Mouse (Mus musculus): Measurements from ENCODE around the gene Sptlc2. TPM values are rescaled to one million over a fixed set of nuclear protein-coding genes. Genes with fewer than 3 reads are reported as not detected.

Gene Sptlc2
- total RNA-seq (2014; rRNA removed) (32.8 and 38.0 TPM in 2 replicates), polyA plus RNA-seq (2015; fragmentation: Nextera tagmentation; extraction: Ambion mirVana) (86.9 and 88.7 TPM in 2 replicates)

DNA sequence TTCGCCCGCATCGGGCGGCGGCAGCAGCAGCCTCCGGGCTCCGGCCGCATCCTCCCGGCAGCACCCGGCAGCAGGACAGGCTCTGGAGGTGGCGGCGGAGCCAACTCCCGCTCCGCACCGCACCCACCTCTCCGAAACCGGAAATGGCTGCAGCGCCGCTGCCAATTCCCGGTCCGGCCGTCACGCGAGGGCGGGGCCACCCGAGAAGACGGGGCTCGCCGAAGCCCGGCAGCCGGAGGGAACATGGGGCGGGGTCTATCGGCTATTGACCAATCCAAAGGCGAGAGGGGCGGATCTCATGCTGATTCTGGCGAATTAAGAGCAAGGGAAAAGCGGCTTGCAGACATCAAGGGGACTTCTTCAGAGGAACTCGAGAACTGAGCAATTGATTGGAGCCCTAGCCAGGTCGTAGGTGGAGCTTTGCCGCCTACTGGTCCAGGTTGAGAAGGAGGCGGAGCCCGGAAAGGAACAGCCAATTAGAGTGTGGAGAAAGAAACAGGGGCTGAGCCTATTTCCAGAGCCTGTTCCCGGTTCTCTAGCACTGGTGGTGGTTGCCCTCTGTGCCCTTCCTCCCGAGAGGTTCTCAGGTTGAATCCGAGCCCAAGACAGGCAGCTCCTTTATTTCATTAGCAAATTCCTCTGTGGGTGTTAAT is at the start of gene Sptlc2:
Gene Sptlc2 (minus strand): TSS at position 234 of the 653 bp plus-strand sequence.
- Histone ChIP-seq H3K9ac (replicated peaks; ENCODE audit: low read length) (peak within 1 kb of the TSS; percentile 91), H3K9me3 (ENCODE audit: low read length) (no peaks in the 10 kb centered on the region), H3K4me1 (ENCODE audit: insufficient read depth, low read length) (peaks cover 14% of the 10 kb centered on the region), H3K27ac (peak within 1 kb of the TSS; percentile 86), H3K27me3 (ENCODE audit: insufficient read depth, low read length) (no peaks in the 10 kb centered on the region), H3K4me3 (ENCODE audit: low read length) (peak within 1 kb of the TSS; percentile 98), H3K4me2 (ENCODE audit: low read depth, low read length) (peak within 1 kb of the TSS; percentile 99), H3K36me3 (ENCODE audit: insufficient read depth, low read length) (no peaks in the 10 kb centered on the region)
- ATAC-seq (peak; percentile 99), DNase-seq (ENCODE audit: low spot score) (peak; percentile 99)
- peak; percentile 25 for TF ChIP-seq CTCF (IDR thresholded peaks at IDR 0.05; ENCODE audit: low read depth)
- under 1% methylated on average over 45 of the region's 45 CpGs for WGBS

DNA sequence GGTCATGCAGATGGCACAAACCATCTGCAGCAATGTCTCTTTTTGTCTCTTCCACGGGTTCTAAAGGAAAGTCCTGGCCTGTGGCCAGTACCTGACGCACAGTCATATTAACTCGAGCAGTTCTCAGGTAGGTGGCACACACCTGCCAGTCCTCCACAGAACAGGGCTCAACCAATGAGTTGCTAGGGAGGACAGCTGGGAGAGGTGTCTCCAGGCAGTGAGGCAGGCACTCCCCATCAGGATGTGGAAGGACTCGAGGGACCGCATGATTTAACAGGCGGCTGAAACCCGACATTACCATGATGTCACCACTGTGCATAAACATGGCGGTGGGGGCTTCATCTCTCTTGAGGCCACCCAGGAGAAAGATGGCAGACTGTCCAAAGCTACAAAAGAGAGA is 40.7 kb upstream of the Sptlc2 start:
- WGBS = 83% methylated on average over 8 of the region's 8 CpGs
- no peak overlapping the region for H3K4me2 ChIP-seq (ENCODE audit: low read depth, low read length)
- H3K9ac ChIP-seq (replicated peaks; ENCODE audit: low read length) = no peak overlapping the region
- ATAC-seq (0 out of 2 replicates have a peak, but pooled peaks have one; percentile 28), DNase-seq (ENCODE audit: low spot score) (no peak)
- H3K4me3 ChIP-seq (ENCODE audit: low read length) = no peak overlapping the region
- H3K27ac ChIP-seq = no peak overlapping the region
- no peaks in the 10 kb centered on the region for H3K27me3 ChIP-seq (ENCODE audit: insufficient read depth, low read length)
- peaks cover 61% of the 10 kb centered on the region for H3K36me3 ChIP-seq (ENCODE audit: insufficient read depth, low read length)
- TF ChIP-seq CTCF (IDR thresholded peaks at IDR 0.05; ENCODE audit: low read depth) = no peak
- H3K4me1 ChIP-seq (ENCODE audit: insufficient read depth, low read length) = no peaks in the 10 kb centered on the region
- H3K9me3 ChIP-seq (ENCODE audit: low read length) = no peaks in the 10 kb centered on the region

DNA sequence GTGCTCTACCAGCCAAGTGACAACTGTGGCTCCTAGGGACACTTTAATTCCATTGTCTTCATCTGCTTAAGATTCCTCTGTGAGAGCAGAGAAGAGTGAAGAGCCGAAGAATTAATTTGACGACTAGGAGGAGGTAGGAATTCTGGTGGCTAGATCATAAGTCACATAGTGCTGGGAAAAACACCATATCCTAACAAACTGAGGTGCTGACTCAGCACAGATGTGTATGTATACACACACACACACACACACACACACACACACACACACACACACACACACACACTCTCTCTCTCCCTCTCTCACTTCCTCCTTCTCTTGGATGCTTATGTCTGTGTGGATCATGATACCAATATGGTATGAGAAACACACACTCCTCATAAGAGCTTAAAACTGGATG is 40.1 kb upstream of the Sptlc2 start:
- no peak for TF ChIP-seq CTCF (IDR thresholded peaks at IDR 0.05; ENCODE audit: low read depth)
- Histone ChIP-seq H3K36me3 (ENCODE audit: insufficient read depth, low read length) (peaks cover 55% of the 10 kb centered on the region), H3K27ac (no peak overlapping the region), H3K9me3 (ENCODE audit: low read length) (no peaks in the 10 kb centered on the region), H3K9ac (replicated peaks; ENCODE audit: low read length) (no peak overlapping the region), H3K27me3 (ENCODE audit: insufficient read depth, low read length) (no peaks in the 10 kb centered on the region), H3K4me2 (ENCODE audit: low read depth, low read length) (no peak overlapping the region), H3K4me1 (ENCODE audit: insufficient read depth, low read length) (no peaks in the 10 kb centered on the region), H3K4me3 (ENCODE audit: low read length) (no peak overlapping the region)
- DNase-seq (ENCODE audit: low spot score) (no peak), ATAC-seq (no peak)
- WGBS = 71% methylated on average over 2 of the region's 2 CpGs

DNA sequence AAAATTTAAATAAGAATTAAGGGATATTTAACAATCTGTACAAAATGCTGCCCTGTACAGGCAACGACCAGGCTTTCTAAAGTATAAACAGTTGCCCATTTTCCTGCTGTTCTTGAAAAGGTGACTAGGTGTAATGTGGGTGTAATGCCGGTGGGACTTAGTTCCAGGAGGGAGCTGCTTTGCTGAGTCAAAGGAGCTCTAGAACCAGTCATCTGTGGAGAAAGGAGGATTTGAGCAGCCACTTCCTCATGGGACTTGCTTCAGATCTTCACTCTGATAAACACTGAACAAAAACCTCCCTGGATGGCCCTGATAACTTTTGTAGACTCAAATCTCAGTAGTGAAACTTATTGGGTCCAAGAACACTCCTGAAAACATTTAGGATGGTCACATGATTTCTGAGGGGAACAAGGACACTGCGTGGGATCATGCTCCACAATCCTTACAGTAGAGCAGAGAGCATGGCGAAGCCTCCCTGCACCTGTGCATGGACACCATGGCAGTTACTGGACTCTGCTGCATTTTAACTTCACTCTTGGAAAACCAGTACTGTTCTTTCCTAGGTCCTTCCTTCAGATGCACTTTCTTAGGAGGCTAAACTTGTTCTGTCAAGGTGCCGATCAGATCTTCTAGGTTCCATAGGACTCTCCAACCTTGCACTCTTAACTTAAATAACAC is 38.3 kb upstream of the Sptlc2 start:
- Histone ChIP-seq H3K9ac (replicated peaks; ENCODE audit: low read length) (no peak overlapping the region), H3K4me1 (ENCODE audit: insufficient read depth, low read length) (no peaks in the 10 kb centered on the region), H3K27ac (no peak overlapping the region), H3K4me3 (ENCODE audit: low read length) (no peak overlapping the region), H3K36me3 (ENCODE audit: insufficient read depth, low read length) (peaks cover 46% of the 10 kb centered on the region), H3K4me2 (ENCODE audit: low read depth, low read length) (no peak overlapping the region), H3K27me3 (ENCODE audit: insufficient read depth, low read length) (no peaks in the 10 kb centered on the region), H3K9me3 (ENCODE audit: low read length) (no peaks in the 10 kb centered on the region)
- no peak for ATAC-seq
- TF ChIP-seq CTCF (IDR thresholded peaks at IDR 0.05; ENCODE audit: low read depth) = no peak
- DNase-seq (ENCODE audit: low spot score) = no peak
- 95% methylated on average over 5 of the region's 5 CpGs for whole genome bisulfite sequencing

DNA sequence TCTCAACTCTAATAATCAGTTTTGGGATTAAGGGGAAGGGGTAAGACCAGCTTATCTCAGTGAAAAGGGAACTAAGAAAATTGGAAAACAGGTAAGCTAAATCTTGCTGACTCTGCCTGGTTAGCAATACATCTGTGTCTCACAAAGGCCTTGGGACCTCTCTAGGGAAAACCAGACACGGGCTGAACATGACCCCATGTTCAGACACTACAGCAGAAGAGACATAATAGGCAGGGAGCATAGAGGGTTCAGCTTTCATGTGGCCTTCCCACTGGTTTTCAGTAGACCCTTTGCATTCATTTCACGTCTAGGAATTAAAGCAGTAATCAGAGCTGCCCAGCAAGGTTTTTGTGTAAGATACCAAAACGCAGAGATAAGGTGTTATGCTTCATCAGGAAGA is 36.4 kb upstream of the Sptlc2 start:
- no peak overlapping the region for H3K4me2 ChIP-seq (ENCODE audit: low read depth, low read length)
- WGBS = 20% methylated on average over 3 of the region's 3 CpGs
- no peak for DNase-seq (ENCODE audit: low spot score)
- peaks cover 26% of the 10 kb centered on the region for H3K36me3 ChIP-seq (ENCODE audit: insufficient read depth, low read length)
- H3K27ac ChIP-seq = no peak overlapping the region
- no peaks in the 10 kb centered on the region for H3K9me3 ChIP-seq (ENCODE audit: low read length)
- TF ChIP-seq CTCF (IDR thresholded peaks at IDR 0.05; ENCODE audit: low read depth) = no peak
- no peak overlapping the region for H3K9ac ChIP-seq (replicated peaks; ENCODE audit: low read length)
- no peak for ATAC-seq
- H3K4me1 ChIP-seq (ENCODE audit: insufficient read depth, low read length) = no peaks in the 10 kb centered on the region; the same call in 1 of the 2 replicates
- H3K27me3 ChIP-seq (ENCODE audit: insufficient read depth, low read length) = no peaks in the 10 kb centered on the region
- no peak overlapping the region for H3K4me3 ChIP-seq (ENCODE audit: low read length)

DNA sequence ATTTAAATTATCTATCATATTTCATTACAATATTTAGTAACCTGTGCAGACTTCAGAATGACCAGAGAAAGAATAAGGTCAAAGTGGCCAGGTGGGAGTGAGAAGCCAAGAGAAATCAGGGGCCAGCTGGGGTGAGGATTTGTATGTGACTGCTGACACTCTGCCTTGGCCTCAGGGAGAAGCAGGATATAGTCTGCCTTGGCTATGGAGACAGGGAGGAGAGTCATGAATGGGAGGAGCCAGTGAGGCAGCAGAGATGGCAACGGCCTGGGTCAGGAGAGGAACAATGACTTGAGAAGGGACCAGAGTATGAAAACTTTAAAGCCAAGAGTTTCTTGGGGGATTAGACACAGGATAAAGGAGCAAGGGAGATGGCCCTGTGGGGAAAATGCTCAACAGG is 35.5 kb upstream of the Sptlc2 start:
- Histone ChIP-seq H3K9ac (replicated peaks; ENCODE audit: low read length) (no peak overlapping the region), H3K36me3 (ENCODE audit: insufficient read depth, low read length) (peaks cover 18% of the 10 kb centered on the region), H3K4me2 (ENCODE audit: low read depth, low read length) (no peak overlapping the region), H3K4me1 (ENCODE audit: insufficient read depth, low read length) (peaks cover 8% of the 10 kb centered on the region), H3K4me3 (ENCODE audit: low read length) (no peak overlapping the region), H3K27ac (no peak overlapping the region), H3K9me3 (ENCODE audit: low read length) (no peaks in the 10 kb centered on the region), H3K27me3 (ENCODE audit: insufficient read depth, low read length) (no peaks in the 10 kb centered on the region)
- TF ChIP-seq CTCF (IDR thresholded peaks at IDR 0.05; ENCODE audit: low read depth) = no peak
- ATAC-seq = no peak
- no peak for DNase-seq (ENCODE audit: low spot score)
- 50% methylated on average over 1 of the region's 1 CpGs for WGBS

Measured in hindbrain, postnatal 0 days (tissue).